Mouse (Mus musculus) CH12F3 (cell line): ENCODE measurements at regions not wholly inside any gene's neighbourhood (a gene's known extent, or its start where the extent isn't known, plus 50 kb on each side); places are given as distances from the start of the nearest gene placed in this dataset.
"Not testable (repeated sequence)": the region's sequence is repeated elsewhere in the genome, so short reads cannot be mapped to it uniquely, and the experiment has no call there.

ENCODE experiments used
- in situ Hi-C: fragments of 300-500 bp; cut with MboI; formaldehyde crosslinking; loops from 2 replicates; pipeline ENCODE4 v1.14.3; 2020; ENCODE audit warnings: low sequenced_read_pairs

DNA sequence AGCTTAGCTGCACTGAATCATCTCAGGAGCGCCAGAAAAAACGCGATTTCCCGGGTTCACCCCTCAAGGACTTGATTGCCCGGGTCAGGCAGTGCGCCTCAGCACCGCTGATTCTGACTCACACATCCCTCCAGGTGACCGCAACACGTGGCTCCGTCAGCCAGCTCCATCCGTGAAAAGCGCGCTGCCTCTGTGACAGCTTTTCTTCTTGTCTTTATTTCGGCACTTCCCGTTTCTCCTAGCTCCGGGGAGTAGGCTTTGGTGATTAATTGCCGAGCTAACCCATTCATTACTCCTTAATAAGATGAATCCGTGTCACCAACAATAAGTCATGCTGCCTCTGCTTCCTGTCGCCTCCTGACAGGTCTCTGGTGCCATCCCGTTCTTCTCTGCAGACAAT, 108.6 kb downstream of the Katnal1 start:
- in situ Hi-C loops, result loop anchor here (25.0 kb wide), 1 partner anchor 517 kb away; no protein-coding TSS in a partner anchor

DNA sequence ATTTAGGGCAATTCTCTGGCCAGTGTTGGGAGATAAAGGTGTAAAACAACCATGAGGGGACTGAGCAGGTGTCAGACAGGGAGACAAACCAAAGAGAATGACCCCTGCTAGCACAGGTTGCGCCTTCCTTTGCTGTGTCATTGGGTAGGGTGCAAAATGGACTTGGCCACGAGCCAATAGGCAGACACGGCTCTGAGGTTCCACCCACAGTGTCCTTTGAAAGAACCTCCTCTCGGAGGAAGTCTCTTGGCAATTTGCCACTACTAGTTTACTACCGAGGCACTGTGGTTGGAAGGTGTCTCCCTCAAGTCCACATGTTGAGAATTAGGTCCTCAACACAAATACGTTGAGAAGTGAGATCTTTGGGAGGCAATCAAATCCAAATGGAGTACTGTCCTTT, 109.7 kb downstream of the Katnal1 start:
- in situ Hi-C loops, result loop anchor here (25.0 kb wide), 1 partner anchor 518 kb away; no protein-coding TSS in a partner anchor

DNA sequence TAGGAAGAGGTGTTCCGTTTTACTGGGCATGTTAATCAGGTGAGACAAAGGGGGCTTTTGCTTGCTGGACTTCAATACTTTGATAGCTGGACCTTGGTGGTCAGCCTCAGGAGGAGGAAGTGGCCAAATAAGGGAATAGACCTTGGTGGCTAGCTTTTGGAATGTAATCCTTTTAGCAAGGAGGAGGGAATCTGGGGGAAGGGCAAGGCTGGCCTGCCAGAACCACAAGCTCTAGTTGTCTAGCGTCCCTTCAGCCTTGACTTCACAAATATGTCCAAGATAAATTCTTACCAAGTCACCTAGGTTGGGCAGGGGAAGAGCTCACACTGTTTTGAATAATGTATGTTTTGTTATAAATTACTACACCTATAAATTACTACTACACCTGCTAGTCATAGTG, 110.4 kb downstream of the Katnal1 start:
- in situ Hi-C loops, result loop anchor here (25.0 kb wide), 1 partner anchor 519 kb away; no protein-coding TSS in a partner anchor

DNA sequence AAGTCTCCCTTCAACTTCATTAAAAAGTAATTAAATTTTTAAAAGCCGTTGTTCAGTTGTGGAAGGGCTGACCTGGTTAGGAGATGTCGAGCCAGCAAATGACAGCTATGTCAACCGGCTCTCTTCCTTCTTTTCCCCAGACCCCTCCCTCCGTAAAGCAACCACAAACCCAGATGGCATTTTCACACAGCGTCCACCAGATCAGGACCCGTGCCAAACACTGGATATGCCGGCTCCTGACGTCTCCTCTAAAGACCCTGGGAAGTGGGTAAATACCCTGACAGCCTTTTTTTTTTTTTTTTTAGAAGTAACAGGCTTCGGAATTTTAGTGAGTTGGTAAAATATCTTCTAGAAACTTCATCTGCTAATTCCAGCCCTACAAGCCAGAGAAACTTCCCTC, 116.3 kb downstream of the Katnal1 start:
- in situ Hi-C loops, result loop anchor here (25.0 kb wide), 1 partner anchor 524 kb away; no protein-coding TSS in a partner anchor

DNA sequence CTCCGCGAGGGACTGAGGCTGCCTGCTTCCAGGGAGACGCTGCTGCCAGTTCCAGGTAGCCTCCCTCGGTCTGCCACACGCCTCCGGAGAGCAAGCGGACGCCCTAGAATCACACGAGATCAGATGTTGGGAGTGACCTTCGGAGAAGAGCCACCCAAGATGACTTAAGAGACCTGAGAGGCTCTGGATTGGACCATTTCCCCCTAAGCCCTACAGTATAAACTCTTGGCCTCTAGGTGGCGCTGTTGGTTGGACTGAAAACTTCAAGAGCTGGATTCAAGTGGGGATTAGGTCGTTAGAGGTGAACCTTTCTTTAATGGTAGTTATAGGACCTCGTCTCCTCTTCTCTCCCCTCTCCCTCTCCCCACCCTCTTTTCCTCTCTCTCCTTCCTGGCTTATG, 117.1 kb downstream of the Katnal1 start:
- in situ Hi-C loops, result loop anchor here (25.0 kb wide), 1 partner anchor 525 kb away; no protein-coding TSS in a partner anchor

DNA sequence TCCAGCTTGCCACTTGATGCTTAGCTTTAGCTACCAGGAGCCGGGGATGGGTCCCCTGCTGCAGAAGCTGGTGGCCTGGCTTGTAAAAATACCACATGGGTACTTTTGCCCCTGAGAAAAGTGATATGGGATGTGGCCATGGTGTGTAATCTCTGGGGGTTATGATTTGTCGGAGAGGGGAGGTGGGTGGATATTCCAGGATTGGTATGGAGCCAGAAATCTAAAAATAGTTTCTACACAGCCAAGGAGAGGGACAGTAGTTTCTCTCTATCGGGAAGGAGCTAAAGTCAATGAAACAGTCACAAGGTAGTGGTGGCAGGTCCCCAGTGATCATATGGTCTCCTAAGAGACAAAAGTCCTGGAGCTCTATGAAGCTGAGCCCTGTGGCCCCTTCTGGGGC, 119.6 kb downstream of the Katnal1 start:
- in situ Hi-C loops, result loop anchor here (25.0 kb wide), 1 partner anchor 528 kb away; no protein-coding TSS in a partner anchor

DNA sequence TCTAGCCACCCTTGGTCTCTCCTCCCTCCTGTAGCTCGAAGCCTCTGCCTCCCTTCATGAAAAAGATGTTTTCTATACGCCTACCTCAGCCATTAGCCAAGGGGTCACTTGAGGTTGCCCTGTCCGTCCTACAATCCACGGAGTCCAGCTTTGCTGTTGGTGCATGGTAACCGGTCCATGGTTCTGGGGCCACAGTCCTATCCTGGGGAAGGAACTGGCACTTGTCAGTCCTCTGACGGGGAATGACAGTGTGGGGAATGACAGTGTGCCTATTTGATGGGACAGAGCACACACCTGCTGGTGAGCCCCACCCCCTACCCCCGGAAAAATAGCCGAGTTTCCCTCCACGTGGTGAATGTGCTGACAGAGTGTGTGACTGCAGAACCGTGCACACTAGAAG, 120.1 kb downstream of the Katnal1 start:
- in situ Hi-C loops, result loop anchor here (25.0 kb wide), 1 partner anchor 528 kb away; no protein-coding TSS in a partner anchor

DNA sequence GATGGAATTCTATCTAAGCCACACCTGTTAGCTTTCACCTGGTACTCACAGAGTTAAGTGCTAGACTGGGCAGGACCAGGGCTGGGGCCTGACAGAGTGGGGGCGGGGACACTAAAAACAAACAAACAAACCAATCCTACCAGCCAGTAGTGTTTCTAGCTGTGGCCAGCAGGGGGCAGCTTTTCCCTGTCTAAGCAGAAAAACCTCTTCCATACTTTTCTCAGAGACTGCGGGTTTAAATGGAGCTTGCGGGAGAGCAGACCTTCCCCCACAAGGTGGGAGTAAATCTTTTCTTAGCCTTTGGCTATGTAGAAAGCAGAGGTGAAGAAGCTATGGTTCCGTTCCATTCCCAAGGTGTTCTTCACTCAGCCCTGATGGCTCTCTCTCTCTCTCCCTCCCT, 120.7 kb downstream of the Katnal1 start:
- in situ Hi-C loops, result loop anchor here (25.0 kb wide), 1 partner anchor 529 kb away; no protein-coding TSS in a partner anchor

DNA sequence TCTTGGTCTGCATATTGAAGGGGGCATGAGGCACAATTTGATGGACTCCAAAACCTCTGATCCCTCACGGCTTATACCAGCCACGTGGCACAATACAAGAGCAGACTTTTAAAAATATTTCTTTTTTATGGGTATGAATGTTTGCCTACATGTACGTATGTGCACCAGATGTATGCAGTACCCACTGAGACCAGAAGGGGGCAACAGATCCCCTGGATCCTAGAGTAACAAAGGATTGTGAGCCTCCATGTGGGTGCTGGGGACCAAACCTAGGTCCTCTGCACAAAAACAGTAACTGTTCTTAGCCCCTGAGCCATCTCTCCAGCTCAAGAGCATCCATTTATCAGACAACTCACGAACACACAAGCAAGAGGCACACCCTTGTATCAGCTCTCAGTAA, 121.5 kb downstream of the Katnal1 start:
- in situ Hi-C loops, result loop anchor here (25.0 kb wide), 1 partner anchor 530 kb away; no protein-coding TSS in a partner anchor

DNA sequence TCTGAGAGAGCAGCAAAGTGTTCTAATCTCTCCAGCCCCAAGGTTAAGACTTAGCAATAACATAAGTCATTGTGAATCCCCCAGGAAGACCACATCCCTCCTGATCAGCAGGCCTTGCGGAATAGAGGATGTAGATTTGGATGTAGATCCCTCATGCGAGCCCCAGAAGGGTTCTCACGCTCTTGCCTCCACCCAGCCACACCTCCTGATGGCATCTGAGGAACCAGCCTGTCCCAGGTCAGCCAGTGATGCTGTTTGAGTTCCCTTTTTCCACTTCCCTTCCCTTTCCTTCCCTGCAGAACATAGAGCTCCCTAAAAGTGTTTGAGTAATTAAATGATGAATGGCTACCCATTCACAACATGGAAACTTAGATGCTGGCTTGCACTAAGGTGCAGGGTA, 124.1 kb downstream of the Katnal1 start:
- in situ Hi-C loops, result loop anchor here (25.0 kb wide), 1 partner anchor 532 kb away; no protein-coding TSS in a partner anchor

DNA sequence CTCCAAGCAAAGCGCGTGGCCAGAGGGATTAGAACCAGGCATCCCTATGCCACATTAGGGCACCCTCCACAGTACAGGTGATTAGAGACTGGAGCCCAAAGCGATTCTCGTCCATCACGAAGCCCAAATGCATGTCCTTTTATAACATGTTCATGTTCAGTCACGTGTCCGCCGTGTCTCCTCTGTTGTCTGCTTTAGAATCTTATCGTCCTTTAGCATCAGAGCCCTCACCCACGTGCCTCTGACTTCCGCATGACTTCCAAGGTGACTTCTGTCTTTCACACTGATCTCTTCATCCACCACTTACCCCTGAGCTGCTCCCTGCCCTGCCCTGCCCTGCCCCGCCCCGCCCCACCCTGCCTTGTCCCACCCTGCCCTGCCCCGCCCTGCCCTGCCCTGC, 125.3 kb downstream of the Katnal1 start:
- in situ Hi-C loops, result loop anchor here (25.0 kb wide), 1 partner anchor 534 kb away; no protein-coding TSS in a partner anchor

DNA sequence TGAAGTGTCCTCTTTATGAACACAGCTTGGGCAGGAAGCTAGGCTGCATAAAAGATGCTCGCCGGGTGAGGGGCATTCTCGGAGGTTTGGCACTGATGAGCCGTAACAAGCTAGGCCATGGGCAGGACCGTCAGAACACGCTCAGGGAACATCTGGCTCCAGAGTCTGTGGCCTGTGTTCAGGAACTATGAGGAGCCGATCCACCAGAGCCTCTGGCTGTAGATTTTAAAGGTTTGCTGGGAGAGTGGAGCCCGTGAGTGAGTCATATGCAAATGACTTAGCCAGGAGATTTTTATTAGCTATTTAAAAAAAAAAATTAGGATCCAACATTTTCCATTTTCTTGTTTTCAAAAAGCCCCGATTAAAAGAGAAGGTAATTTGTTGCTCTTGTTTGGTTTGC, 126.4 kb downstream of the Katnal1 start:
- in situ Hi-C loops, result loop anchor here (25.0 kb wide), 1 partner anchor 535 kb away; no protein-coding TSS in a partner anchor

DNA sequence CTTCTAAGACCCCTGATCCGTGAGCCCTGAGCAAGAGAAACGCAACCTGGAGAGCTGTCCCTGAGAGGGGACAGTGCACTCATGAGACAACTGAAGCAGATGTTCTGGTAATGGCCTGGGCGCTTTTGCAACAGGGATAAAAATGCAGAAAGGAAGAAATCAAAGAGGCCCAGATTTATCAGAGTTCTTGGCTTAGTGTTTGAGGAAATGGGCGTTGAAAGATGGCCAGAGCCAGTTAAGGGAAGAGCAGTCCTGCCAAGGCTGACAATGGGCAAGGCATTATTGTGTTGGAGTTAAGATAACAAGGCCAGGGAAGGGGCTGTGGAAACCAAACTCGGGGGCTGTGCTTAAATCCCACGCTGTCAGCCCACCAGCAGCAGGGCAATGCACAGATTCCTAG, 130.6 kb downstream of the Katnal1 start:
- in situ Hi-C loops, result no loop called here

DNA sequence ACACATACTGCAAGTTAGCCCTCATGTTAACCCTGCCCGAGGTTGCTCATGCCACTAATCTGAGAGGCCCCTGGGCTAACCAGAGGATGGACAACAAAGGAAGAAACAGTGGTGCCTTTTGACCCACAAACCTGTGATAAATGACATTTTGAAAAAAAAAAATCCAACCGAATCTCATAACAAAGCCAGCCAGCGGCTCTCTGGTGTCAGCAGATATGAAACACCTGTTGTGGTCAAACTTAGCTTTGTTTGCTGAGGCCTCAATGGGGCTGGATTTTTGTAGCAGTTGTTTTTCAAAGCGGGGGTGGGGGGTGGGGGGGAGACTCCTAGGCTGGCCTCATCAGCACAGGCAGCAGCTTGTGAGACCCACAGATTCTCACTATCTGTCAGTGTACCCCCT, 133.0 kb downstream of the Katnal1 start:
- in situ Hi-C loops, result no loop called here

DNA sequence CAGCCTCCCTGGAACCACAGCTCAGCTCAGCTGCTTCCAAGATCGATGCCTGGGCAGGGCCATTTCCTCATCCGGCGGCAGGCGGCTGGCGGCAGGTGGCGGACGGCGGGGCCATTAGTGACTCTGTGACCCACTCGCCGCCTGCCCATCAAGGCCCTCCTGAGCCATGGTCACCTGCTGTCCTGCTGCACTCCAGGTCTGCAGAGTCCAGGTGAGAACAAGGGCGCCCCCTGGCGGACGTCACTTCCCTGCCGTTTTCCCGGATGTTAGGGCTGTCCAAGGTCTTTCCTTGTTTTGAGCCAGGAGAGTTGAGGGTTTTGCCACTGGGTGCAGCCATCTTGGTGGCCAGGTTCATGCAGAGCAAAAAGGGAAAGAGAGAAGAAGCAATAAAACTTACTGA, 134.7 kb downstream of the Katnal1 start:
- in situ Hi-C loops, result no loop called here

DNA sequence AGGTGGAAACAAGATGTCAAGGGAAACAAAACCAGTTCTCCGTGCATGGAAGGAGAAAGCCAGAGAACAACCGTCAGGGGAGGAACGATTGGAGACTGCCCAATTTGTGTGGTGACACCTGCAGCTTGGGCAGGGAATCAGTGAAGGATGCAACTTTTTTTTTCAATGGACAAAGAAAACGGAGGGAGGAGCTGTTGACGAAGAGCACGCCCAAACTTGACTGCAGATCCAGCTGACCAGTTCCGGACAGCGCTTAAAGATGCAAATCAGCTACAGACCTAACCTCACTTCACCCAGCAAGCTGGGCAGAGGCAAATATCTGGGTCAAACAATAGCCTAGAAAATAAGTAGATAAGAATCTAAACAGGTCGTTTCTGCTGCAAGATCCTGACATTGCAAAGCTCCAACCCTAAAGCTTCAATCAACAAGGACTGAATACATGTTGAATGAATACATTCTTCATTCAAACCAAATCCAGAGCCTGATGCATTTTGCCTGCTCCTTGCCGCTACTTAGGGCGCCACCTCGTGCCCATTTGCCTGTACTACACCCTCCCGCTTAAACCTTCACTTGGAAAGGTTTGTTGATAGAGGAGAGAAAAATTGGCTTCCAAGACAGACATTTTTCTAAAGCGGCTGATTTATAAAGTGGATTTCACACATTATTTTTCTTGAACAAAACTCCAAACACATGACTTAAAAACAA, 136.2 kb downstream of the Katnal1 start:
- in situ Hi-C loops, result no loop called here

DNA sequence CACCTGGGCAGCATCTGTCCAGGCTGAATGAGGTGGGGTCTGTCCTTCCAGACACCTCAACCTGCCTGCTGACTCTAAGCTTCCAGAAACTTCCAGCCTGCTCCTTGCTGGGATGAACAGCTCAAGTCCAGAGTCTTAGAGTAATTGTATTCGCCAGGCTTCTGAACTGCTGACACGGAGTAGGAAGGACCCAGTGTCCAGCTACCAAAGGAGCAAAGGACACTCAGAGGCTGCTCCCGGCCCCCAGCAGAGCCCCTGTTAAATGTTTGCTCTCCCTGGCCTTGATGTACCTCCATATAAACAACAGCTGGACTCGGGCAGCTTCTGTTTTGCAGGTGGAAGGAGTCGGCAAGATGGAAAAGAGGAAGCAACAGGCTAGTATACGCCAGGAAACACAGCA, 137.5 kb downstream of the Katnal1 start:
- in situ Hi-C loops, result no loop called here

DNA sequence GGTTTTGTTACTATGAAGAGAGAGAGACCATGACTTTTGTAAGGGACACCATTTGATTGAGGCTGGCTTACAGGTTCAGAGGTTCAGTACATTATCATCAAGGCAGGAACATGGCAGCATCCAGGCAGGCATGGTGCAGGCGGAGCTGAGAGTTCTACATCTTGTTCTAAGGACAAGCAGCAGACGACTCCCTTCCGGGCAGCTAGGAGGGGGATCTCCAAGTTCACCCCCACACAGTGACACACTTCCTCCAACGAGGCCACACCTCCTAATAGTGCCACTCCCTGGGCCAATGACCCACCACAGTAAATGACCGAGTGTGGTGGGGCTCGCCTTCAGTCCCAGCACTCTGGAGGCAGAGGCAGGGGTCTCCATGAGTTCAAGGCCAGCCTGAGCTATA, 138.8 kb downstream of the Katnal1 start:
- in situ Hi-C loops, result not testable (repeated sequence)

DNA sequence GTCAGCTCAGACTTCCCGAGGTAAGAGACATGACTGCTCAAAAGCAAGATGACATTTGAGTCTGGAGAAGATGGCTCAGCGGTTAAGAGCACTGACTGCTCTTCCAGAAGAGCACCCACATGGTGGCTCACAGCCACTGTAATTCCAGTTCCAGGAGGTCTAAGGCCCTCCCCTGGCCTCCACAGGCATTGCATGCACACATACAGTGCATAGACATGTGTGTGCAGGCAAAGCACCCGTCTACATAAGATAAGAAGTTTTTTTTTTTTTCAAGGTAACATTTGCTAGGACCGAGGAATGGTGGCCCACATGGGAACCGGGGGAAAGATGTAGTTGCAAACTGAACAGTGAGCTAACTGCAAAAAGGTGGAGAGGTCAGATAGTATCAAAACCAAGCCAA, 139.3 kb downstream of the Katnal1 start:
- in situ Hi-C loops, result no loop called here

DNA sequence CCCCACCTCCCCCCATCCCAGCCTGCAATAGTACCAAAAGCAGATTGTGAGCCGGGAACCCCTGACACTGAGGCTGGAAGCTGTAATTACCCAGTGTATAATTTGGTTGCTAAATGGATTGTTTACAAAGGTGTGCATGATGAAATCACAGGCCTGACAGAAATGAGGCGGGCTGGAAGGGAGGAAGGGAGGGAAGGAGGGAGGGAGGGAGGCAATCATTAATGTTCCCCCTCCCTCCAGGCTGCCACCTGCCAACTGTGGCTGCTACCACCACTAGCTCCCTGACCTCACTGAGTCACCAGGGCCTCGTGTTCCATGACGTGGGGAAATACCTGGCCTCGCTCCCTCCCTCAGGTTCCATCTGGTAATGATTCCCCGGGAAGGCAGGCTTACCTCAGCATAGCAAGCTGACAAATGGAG, 140.0 kb downstream of the Katnal1 start:
- in situ Hi-C loops, result no loop called here

DNA sequence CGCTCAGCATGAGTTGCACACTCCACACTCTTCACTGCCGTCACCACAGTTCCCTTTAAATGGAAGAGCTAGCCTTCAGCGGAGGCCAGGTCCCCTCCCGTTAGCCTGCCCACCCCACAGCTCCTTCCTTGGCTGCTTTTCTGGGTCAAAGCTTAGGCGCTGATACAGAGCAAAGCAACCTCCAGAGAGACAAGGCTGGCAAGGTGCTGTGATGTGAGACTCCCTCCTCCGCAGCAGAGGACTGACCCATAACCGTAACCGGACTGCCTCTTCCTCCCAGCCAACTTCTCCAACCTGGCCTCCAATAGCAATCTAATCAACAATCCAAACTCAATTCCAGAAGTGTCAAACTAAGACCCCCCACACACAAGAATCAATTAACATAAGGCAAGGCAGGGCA, 140.4 kb downstream of the Katnal1 start:
- in situ Hi-C loops, result no loop called here

DNA sequence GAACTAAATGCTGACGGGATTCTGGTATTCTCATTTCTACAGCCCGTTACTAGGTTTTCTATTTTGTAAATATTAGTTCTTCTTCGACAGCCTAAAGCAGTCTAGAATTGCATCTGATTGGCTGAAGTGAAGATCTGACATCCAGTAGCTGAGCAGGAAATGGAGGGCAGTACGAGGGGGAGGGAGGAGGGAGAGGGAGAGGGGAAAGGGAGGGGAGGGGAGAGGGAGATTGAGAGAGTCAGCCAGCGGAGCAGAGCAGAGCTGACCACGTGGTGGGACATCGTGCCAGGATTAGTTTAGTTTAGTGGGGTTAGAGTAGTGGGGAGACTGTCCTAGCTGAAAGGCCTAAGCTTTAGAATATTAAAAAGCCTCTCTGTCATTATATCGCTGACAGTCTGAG, 141.8 kb downstream of the Katnal1 start:
- in situ Hi-C loops, result no loop called here
